Mouse (Mus musculus): ENCODE data around the gene Sema4g. TPM values are rescaled to one million over a fixed set of nuclear protein-coding genes. Genes with fewer than 3 reads are reported as not detected.

Gene Sema4g
- polyA plus RNA-seq, 1 experiment from 2014 or later = 16.5 TPM

DNA sequence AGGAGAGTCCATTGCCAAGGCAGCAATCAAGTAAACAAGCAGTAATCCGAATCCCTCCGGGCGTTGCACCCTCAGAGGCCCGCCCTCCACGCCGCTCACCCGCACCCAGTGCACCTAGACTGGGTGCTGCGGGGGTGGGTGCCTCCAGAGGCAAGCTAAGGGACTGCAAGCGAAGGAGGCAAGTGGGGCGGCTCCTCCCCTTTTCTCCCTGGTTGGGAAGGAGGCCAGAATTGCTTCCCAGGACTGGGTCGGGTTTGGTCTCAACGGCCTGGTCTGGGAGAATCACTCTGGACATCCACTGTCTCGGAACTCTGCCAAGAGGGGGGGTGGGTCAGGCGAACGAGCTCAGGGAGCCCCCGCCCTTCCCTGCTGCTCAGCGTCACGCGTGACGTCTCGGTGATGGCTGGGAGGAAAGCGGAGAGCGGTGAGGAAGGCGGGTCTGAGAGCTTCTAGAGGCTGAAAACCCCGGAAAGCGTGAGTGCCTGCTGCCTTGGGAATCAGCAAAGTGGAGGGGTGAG, 58.6 kb downstream of the Sema4g start, which contains the start of gene Sfxn3:
Sfxn3 (plus strand) TSS at position 87 of the 518 bp plus-strand sequence.
- H3K27ac ChIP-seq (ENCODE audit: low read length) = peak within 1 kb of the TSS; percentile 92
- H3K9me3 ChIP-seq (replicated peaks; ENCODE audit: control insufficient read depth, low read length, poor library complexity, severe bottlenecking) = no peaks in the 10 kb centered on the region
- H3K4me2 ChIP-seq (ENCODE audit: low read length) = peak within 1 kb of the TSS; percentile 85
- peak within 1 kb of the TSS; percentile 72 for H3K9ac ChIP-seq (ENCODE audit: low read depth, low read length)
- 0% methylated on average over 26 of the region's 26 CpGs for WGBS
- H3K27me3 ChIP-seq (ENCODE audit: control insufficient read depth, insufficient read depth, low read depth, low read length) = peaks cover 5% of the 10 kb centered on the region; the same call in 1 of the 2 replicates
- H3K4me3 ChIP-seq (ENCODE audit: low read depth, low read length) = peak within 1 kb of the TSS; percentile 59
- H3K36me3 ChIP-seq (ENCODE audit: control insufficient read depth, insufficient read depth, low read length) = peaks cover 6% of the 10 kb centered on the region; the same call in 1 of the 2 replicates
- peaks cover 25% of the 10 kb centered on the region for H3K4me1 ChIP-seq (ENCODE audit: control insufficient read depth, insufficient read depth, low read length)
- ATAC-seq = peak; percentile 84

DNA sequence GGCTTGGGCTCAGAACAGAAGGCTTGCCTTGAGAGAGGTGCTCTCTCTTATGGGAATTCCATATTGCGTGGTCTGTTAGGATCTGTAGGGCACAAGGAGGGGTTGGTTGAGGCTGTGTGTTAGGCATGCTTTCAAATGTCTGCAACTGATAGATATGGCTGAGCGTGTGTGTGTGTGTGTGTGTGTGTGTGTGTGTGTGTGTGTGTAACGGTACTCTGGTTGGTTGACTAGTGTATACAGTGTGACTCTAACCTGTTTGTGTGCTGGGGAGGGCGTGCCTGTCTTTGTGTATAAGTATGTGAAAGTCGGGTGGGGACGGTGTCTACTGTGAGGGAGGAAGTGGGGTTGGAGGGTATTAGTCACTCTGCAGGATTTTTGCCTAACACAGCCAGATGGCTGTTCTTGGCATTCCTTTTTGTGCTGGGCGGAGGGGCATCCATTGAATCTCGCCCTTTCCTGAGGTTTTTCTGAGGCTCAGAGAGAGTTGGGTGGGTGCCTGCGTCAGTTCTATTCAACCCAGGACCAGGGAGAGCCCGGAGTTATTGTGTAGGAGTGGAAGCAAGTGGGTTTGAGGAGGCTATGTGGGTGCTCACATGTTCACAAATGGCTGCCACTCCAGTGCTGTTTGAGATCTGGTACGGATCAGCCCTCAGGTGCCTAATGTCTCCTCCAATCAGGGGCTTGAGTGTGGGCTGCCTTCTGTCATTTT, 59.2 kb downstream of the Sema4g start:
- peak; percentile 66 for ATAC-seq
- peak overlapping the region; percentile 85 for H3K4me2 ChIP-seq (ENCODE audit: low read length)
- H3K4me1 ChIP-seq (ENCODE audit: control insufficient read depth, insufficient read depth, low read length) = peaks cover 25% of the 10 kb centered on the region
- peaks cover 6% of the 10 kb centered on the region; the same call in 1 of the 2 replicates for H3K36me3 ChIP-seq (ENCODE audit: control insufficient read depth, insufficient read depth, low read length)
- H3K27ac ChIP-seq (ENCODE audit: low read length) = peak overlapping the region; percentile 92
- peak overlapping the region; percentile 72 for H3K9ac ChIP-seq (ENCODE audit: low read depth, low read length)
- WGBS = 26% methylated on average over 11 of the region's 11 CpGs
- no peaks in the 10 kb centered on the region for H3K9me3 ChIP-seq (replicated peaks; ENCODE audit: control insufficient read depth, low read length, poor library complexity, severe bottlenecking)
- peak overlapping the region; percentile 59 for H3K4me3 ChIP-seq (ENCODE audit: low read depth, low read length)
- H3K27me3 ChIP-seq (ENCODE audit: control insufficient read depth, insufficient read depth, low read depth, low read length) = peaks cover 5% of the 10 kb centered on the region; the same call in 1 of the 2 replicates

GRCm38 (mm10) chr19:45048644-45049365, 59.9 kb downstream of the Sema4g start:
- Histone ChIP-seq H3K27me3 (ENCODE audit: control insufficient read depth, insufficient read depth, low read depth, low read length) (peaks cover 5% of the 10 kb centered on the region; the same call in 1 of the 2 replicates), H3K4me2 (ENCODE audit: low read length) (peak overlapping the region; percentile 85), H3K27ac (ENCODE audit: low read length) (peak overlapping the region; percentile 92), H3K9me3 (replicated peaks; ENCODE audit: control insufficient read depth, low read length, poor library complexity, severe bottlenecking) (no peaks in the 10 kb centered on the region), H3K9ac (ENCODE audit: low read depth, low read length) (peak overlapping the region; percentile 72), H3K36me3 (ENCODE audit: control insufficient read depth, insufficient read depth, low read length) (peaks cover 6% of the 10 kb centered on the region; the same call in 1 of the 2 replicates), H3K4me1 (ENCODE audit: control insufficient read depth, insufficient read depth, low read length) (peaks cover 25% of the 10 kb centered on the region), H3K4me3 (ENCODE audit: low read depth, low read length) (peak overlapping the region; percentile 59)
- no peak for ATAC-seq
- WGBS = 80% methylated on average over 12 of the region's 12 CpGs

- Histone ChIP-seq H3K36me3 (ENCODE audit: control insufficient read depth, insufficient read depth, low read length) (peaks cover 6% of the 10 kb centered on the region; the same call in 1 of the 2 replicates), H3K9me3 (replicated peaks; ENCODE audit: control insufficient read depth, low read length, poor library complexity, severe bottlenecking) (no peaks in the 10 kb centered on the region), H3K27ac (ENCODE audit: low read length) (no peak overlapping the region), H3K4me2 (ENCODE audit: low read length) (peak overlapping the region; percentile 85; the same call in 1 of the 2 replicates), H3K9ac (ENCODE audit: low read depth, low read length) (0 out of 2 replicates have a peak overlapping the region, but pooled peaks have one; percentile 20), H3K4me1 (ENCODE audit: control insufficient read depth, insufficient read depth, low read length) (peaks cover 25% of the 10 kb centered on the region), H3K4me3 (ENCODE audit: low read depth, low read length) (no peak overlapping the region), H3K27me3 (ENCODE audit: control insufficient read depth, insufficient read depth, low read depth, low read length) (peaks cover 5% of the 10 kb centered on the region; the same call in 1 of the 2 replicates)
- 77% methylated on average over 9 of the region's 9 CpGs for WGBS
- ATAC-seq = no peak
Observed at GRCm38 (mm10) chr19:45049523-45049922, 60.6 kb downstream of the Sema4g start.

Other genes with a start within 250 kb of the Sema4g start
- 0.33 and 0.41 TPM in 2 replicates for gene Pax2, start 233.1 kb upstream of the Sema4g start, polyA plus RNA-seq (2015; fragmentation: Nextera tagmentation; extraction: Ambion mirVana)
- 30.3 and 35.7 TPM in 2 replicates for gene Slf2, start 58.0 kb upstream of the Sema4g start, polyA plus RNA-seq (2015; fragmentation: Nextera tagmentation; extraction: Ambion mirVana)
- gene Twnk, start 16.6 kb downstream of the Sema4g start, polyA plus RNA-seq (2015; fragmentation: Nextera tagmentation; extraction: Ambion mirVana) = 13.6 and 16.0 TPM in 2 replicates
- 88.6 and 92.9 TPM in 2 replicates for gene Mrpl43, start 17.3 kb downstream of the Sema4g start, polyA plus RNA-seq (2015; fragmentation: Nextera tagmentation; extraction: Ambion mirVana)
- 15.5 and 17.2 TPM in 2 replicates for gene Lzts2, start 25.3 kb downstream of the Sema4g start, polyA plus RNA-seq (2015; fragmentation: Nextera tagmentation; extraction: Ambion mirVana)
- gene Pdzd7, start 56.6 kb downstream of the Sema4g start, polyA plus RNA-seq (2015; fragmentation: Nextera tagmentation; extraction: Ambion mirVana) = 2.9 and 3.9 TPM in 2 replicates
- 95.9 and 101 TPM in 2 replicates for gene Sfxn3, start 58.4 kb downstream of the Sema4g start, polyA plus RNA-seq (2015; fragmentation: Nextera tagmentation; extraction: Ambion mirVana)
- gene Kazald1, start 86.1 kb downstream of the Sema4g start, polyA plus RNA-seq (2015; fragmentation: Nextera tagmentation; extraction: Ambion mirVana) = 1.3 and 1.9 TPM in 2 replicates
- not detected in 2 replicates for gene Tlx1, start 161.6 kb downstream of the Sema4g start, polyA plus RNA-seq (2015; fragmentation: Nextera tagmentation; extraction: Ambion mirVana)
- gene Lbx1, start 246.7 kb downstream of the Sema4g start, polyA plus RNA-seq (2015; fragmentation: Nextera tagmentation; extraction: Ambion mirVana) = 0.07 and 0.08 TPM in 2 replicates

Data from midbrain, embryonic 16.5 days (tissue).